Mouse (Mus musculus): ENCODE results near the gene Otogl. TPM values are rescaled to one million over a fixed set of nuclear protein-coding genes. Genes with fewer than 3 reads are reported as not detected.
"Not testable (repeated sequence)": the region's sequence is repeated elsewhere in the genome, so short reads cannot be mapped to it uniquely, and the experiment has no call there.

The Otogl gene
- total RNA-seq, 2 experiments from 2014 or later, result 0.02 TPM

- DNase-seq (ENCODE audit: low spot score), result no peak
Observed at GRCm38 (mm10) chr10:107810649-107811398, 101.1 kb downstream of the Otogl start.

- no peak for DNase-seq (ENCODE audit: low spot score)
Observed at GRCm38 (mm10) chr10:107805203-107805602, 106.7 kb downstream of the Otogl start.

- DNase-seq (ENCODE audit: low spot score), result not testable (repeated sequence)
Observed at GRCm38 (mm10) chr10:107804285-107804684, 107.6 kb downstream of the Otogl start.

- peak; percentile 38 for DNase-seq (ENCODE audit: low spot score)
Observed at GRCm38 (mm10) chr10:107799671-107800353, 112.1 kb downstream of the Otogl start.

- DNase-seq (ENCODE audit: low spot score), result no peak
Observed at GRCm38 (mm10) chr10:107794812-107795756, 116.8 kb downstream of the Otogl start.

- no peak for DNase-seq (ENCODE audit: low spot score)
Observed at GRCm38 (mm10) chr10:107792491-107792890, 119.4 kb downstream of the Otogl start.

- DNase-seq (ENCODE audit: low spot score), result no peak
Observed at GRCm38 (mm10) chr10:107779548-107779947, 132.4 kb downstream of the Otogl start.

GRCm38 (mm10) chr10:107759624-107760023 is 152.3 kb downstream of the Otogl start:
- DNase-seq (ENCODE audit: low spot score), result no peak

GRCm38 (mm10) chr10:107753471-107753870 is 158.5 kb downstream of the Otogl start:
- no peak for DNase-seq (ENCODE audit: low spot score)

GRCm38 (mm10) chr10:107752351-107753143 is 159.4 kb downstream of the Otogl start:
- no peak for DNase-seq (ENCODE audit: low spot score)

GRCm38 (mm10) chr10:107751944-107752343 is 160.0 kb downstream of the Otogl start:
- no peak for DNase-seq (ENCODE audit: low spot score)

GRCm38 (mm10) chr10:107747566-107747965 is 164.4 kb downstream of the Otogl start:
- peak; percentile 25 for DNase-seq (ENCODE audit: low spot score)

GRCm38 (mm10) chr10:107746717-107747116 is 165.2 kb downstream of the Otogl start:
- DNase-seq (ENCODE audit: low spot score), result no peak

- DNase-seq (ENCODE audit: low spot score), result no peak
Observed at GRCm38 (mm10) chr10:107739815-107740214, 172.1 kb downstream of the Otogl start.

GRCm38 (mm10) chr10:107737743-107738142 is 174.2 kb downstream of the Otogl start:
- DNase-seq (ENCODE audit: low spot score), result no peak

GRCm38 (mm10) chr10:107735448-107735847 is 176.5 kb downstream of the Otogl start:
- DNase-seq (ENCODE audit: low spot score), result no peak

GRCm38 (mm10) chr10:107734327-107734726 is 177.6 kb downstream of the Otogl start:
- DNase-seq (ENCODE audit: low spot score), result no peak

GRCm38 (mm10) chr10:107725631-107726030 is 186.3 kb downstream of the Otogl start:
- no peak for DNase-seq (ENCODE audit: low spot score)

GRCm38 (mm10) chr10:107719806-107720205 is 192.1 kb downstream of the Otogl start, which contains the start of gene Ptprq:
TSS of gene Ptprq (minus strand) at chr10:107720051.
- DNase-seq (ENCODE audit: low spot score), result no peak

Data from gastrocnemius, adult 18-20 months (tissue).